Mouse (Mus musculus) midbrain, embryonic 10.5 days (tissue): ENCODE measurements around the gene Tgm2. TPM values are rescaled to one million over a fixed set of nuclear protein-coding genes. Genes with fewer than 3 reads are reported as not detected.

Source experiments
- DNase-seq: peaks from one replicate; pipeline ENCODE4 v3.0.0-alpha.2; 2017; ENCODE audit warnings: low spot score
- H3K27ac ChIP-seq: fragments of 300-500 bp; sonication (generic); replicated peaks from 2 replicates; pipeline ENCODE4 v1.5.1; 2016; ENCODE audit warnings: mild to moderate bottlenecking
- H3K27me3 ChIP-seq: fragments of 300-500 bp; sonication (generic); 2 replicates; pipeline ENCODE4 v1.6.1; 2016; ENCODE audit warnings: low read depth, mild to moderate bottlenecking; ENCODE audit not compliant: poor library complexity, severe bottlenecking
- H3K36me3 ChIP-seq: fragments of 300-500 bp; sonication (generic); 2 replicates; pipeline ENCODE4 v1.6.1; 2016; ENCODE audit warnings: mild to moderate bottlenecking, moderate library complexity
- H3K4me1 ChIP-seq: fragments of 300-500 bp; sonication (generic); 2 replicates; pipeline ENCODE4 v1.6.1; 2016
- H3K4me3 ChIP-seq: fragments of 300-500 bp; sonication (generic); 2 replicates; pipeline ENCODE4 v1.5.1; 2016; ENCODE audit warnings: mild to moderate bottlenecking, moderate library complexity
- H3K9me3 ChIP-seq: fragments of 300-500 bp; sonication (generic); replicated peaks from 2 replicates; pipeline ENCODE4 v1.6.1; 2016; ENCODE audit warnings: mild to moderate bottlenecking
- WGBS: fragments of 180-500 bp; shearing (Covaris S2); methylation state at CpG from one replicate; pipeline ENCODE4 v1.1.7; 2016; 5-methylcytosine and 5-hydroxymethylcytosine counted together
- polyA plus RNA-seq: library from polyadenylated mRNA; unstranded; fragments of >200 nt; fragmentation: Nextera tagmentation; extraction: Ambion mirVana; gene quantifications from 2 replicates; pipeline ENCODE4 v1.2.1, GENCODE M21; 2016

Gene Tgm2
- polyA plus RNA-seq = 9.0 and 10.0 TPM in 2 replicates

GRCm38 (mm10) chr2:158146223-158146622 lies at the start of gene Tgm2:
Gene Tgm2, minus strand, starts transcription at chr2:158146436.
- DNase-seq = peak; percentile 82
- Histone ChIP-seq H3K36me3 (no peaks in the 10 kb centered on the region), H3K4me3 (peak within 1 kb of the TSS; percentile 52), H3K27ac (peak within 1 kb of the TSS; percentile 74), H3K9me3 (peaks cover 4% of the 10 kb centered on the region; the same call in 1 of the 2 replicates), H3K4me1 (peaks cover 32% of the 10 kb centered on the region), H3K27me3 (peaks cover 32% of the 10 kb centered on the region)
- WGBS = 1% methylated on average over 33 of the region's 33 CpGs

- Histone ChIP-seq H3K27me3 (peaks cover 6% of the 10 kb centered on the region; the same call in 1 of the 2 replicates), H3K36me3 (no peaks in the 10 kb centered on the region), H3K9me3 (no peaks in the 10 kb centered on the region), H3K27ac (peak overlapping the region; percentile 10), H3K4me1 (peaks cover 32% of the 10 kb centered on the region), H3K4me3 (no peak overlapping the region)
- 18% methylated on average over 10 of the region's 10 CpGs for WGBS
- DNase-seq = peak; percentile 57
Observed at GRCm38 (mm10) chr2:158194945-158195640, 48.9 kb upstream of the Tgm2 start.

DNA sequence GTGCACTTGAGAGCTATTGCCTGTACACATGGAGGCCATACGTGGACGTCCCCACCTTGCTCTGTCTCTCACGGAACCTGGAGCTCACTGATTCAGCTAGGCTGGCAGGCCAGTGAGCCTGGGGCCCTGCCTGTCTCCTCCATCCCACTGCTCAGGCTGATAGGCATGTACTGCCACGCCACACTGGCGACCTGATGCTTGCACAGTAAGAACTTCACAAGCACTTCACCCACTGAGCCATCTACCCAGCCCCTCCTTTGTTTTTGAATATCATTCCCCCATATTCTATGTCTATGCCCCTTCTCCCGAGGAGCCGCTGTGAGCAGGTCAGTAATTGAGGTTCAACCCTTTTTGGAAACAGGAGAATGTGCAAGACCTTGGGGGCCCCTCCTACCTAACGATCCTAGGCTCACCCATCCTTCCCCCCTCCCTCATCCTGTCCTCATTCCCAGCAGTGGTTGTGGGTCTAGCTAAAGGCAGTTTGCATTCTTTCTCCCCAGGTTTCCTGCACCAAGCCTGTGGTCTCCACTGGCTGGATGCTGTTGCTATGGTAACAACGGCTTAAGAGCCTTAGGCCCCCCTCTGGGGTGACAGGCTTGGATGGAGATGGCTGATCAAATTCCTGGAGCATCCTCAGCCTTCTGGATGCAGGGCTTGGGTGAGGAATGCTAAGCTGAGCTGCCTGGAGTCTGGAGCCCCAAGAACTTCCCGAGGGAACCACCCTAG lies 47.5 kb upstream of the Tgm2 start:
- H3K9me3 ChIP-seq = no peaks in the 10 kb centered on the region
- 0 out of 2 replicates have a peak overlapping the region, but pooled peaks have one; percentile 1 for H3K4me3 ChIP-seq
- peaks cover 28% of the 10 kb centered on the region for H3K4me1 ChIP-seq
- H3K27me3 ChIP-seq = peaks cover 6% of the 10 kb centered on the region; the same call in 1 of the 2 replicates
- no peaks in the 10 kb centered on the region for H3K36me3 ChIP-seq
- DNase-seq = peak; percentile 61
- 22% methylated on average over 10 of the region's 10 CpGs for WGBS
- H3K27ac ChIP-seq = peak overlapping the region; percentile 67

- 84% methylated on average over 7 of the region's 7 CpGs for WGBS
- peaks cover 28% of the 10 kb centered on the region for H3K4me1 ChIP-seq
- H3K27ac ChIP-seq = no peak overlapping the region
- no peak overlapping the region for H3K4me3 ChIP-seq
- H3K9me3 ChIP-seq = no peaks in the 10 kb centered on the region
- H3K27me3 ChIP-seq = peaks cover 2% of the 10 kb centered on the region; the same call in 1 of the 2 replicates
- DNase-seq = no peak
- H3K36me3 ChIP-seq = no peaks in the 10 kb centered on the region
Observed at GRCm38 (mm10) chr2:158191098-158191497, 44.9 kb upstream of the Tgm2 start.

GRCm38 (mm10) chr2:158189451-158189850 lies 43.2 kb upstream of the Tgm2 start:
- 77% methylated on average over 11 of the region's 11 CpGs for WGBS
- no peak overlapping the region for H3K4me3 ChIP-seq
- no peak overlapping the region for H3K27ac ChIP-seq
- H3K27me3 ChIP-seq = no peaks in the 10 kb centered on the region; the same call in 1 of the 2 replicates
- no peaks in the 10 kb centered on the region for H3K9me3 ChIP-seq
- H3K4me1 ChIP-seq = peaks cover 17% of the 10 kb centered on the region
- no peaks in the 10 kb centered on the region for H3K36me3 ChIP-seq
- no peak for DNase-seq

- Histone ChIP-seq H3K27ac (no peak overlapping the region), H3K4me1 (no peaks in the 10 kb centered on the region), H3K36me3 (no peaks in the 10 kb centered on the region), H3K4me3 (no peak overlapping the region), H3K27me3 (no peaks in the 10 kb centered on the region), H3K9me3 (no peaks in the 10 kb centered on the region)
- WGBS = 88% methylated on average over 11 of the region's 11 CpGs
- no peak for DNase-seq
Observed at GRCm38 (mm10) chr2:158186206-158186871, 40.1 kb upstream of the Tgm2 start.

DNA sequence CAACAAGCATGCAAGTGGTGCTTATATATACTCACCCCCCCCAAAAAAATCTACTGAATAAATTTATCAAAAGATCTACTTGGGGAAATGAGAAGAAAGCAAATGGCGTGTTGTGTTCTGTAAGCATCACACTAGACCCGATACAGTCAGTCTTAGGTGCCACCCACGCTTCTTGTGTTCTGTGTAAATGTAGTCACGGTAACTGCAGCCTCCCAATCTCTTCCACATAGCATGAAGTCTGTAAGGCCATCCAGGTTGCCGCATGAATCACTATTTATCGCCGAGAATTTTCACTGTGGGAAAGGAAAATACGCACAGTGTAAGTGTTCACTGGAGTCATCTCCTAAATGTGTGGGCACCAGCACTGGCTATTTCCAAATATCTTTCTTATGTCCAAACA lies 37.0 kb upstream of the Tgm2 start:
- Histone ChIP-seq H3K27me3 (peaks cover 7% of the 10 kb centered on the region; the same call in 1 of the 2 replicates), H3K27ac (no peak overlapping the region), H3K4me3 (no peak overlapping the region), H3K4me1 (peaks cover 17% of the 10 kb centered on the region), H3K9me3 (no peaks in the 10 kb centered on the region), H3K36me3 (no peaks in the 10 kb centered on the region)
- DNase-seq = no peak
- 92% methylated on average over 8 of the region's 8 CpGs for WGBS

GRCm38 (mm10) chr2:158181932-158182331 lies 35.7 kb upstream of the Tgm2 start:
- no peaks in the 10 kb centered on the region for H3K36me3 ChIP-seq
- no peaks in the 10 kb centered on the region for H3K9me3 ChIP-seq
- peaks cover 27% of the 10 kb centered on the region for H3K4me1 ChIP-seq
- WGBS = 68% methylated on average over 6 of the region's 6 CpGs
- no peak overlapping the region for H3K4me3 ChIP-seq
- no peak overlapping the region for H3K27ac ChIP-seq
- DNase-seq = no peak
- H3K27me3 ChIP-seq = peaks cover 7% of the 10 kb centered on the region; the same call in 1 of the 2 replicates

GRCm38 (mm10) chr2:158180797-158181196 lies 34.6 kb upstream of the Tgm2 start:
- 44% methylated on average over 9 of the region's 9 CpGs for WGBS

GRCm38 (mm10) chr2:158179370-158180111 lies 33.3 kb upstream of the Tgm2 start:
- WGBS = 24% methylated on average over 18 of the region's 18 CpGs
- no peak for DNase-seq
- peaks cover 7% of the 10 kb centered on the region; the same call in 1 of the 2 replicates for H3K27me3 ChIP-seq

More at GRCm38 (mm10) chr2:158180797-158181196, 34.6 kb upstream of the Tgm2 start:
- no peaks in the 10 kb centered on the region for H3K36me3 ChIP-seq
- no peak overlapping the region for H3K27ac ChIP-seq
- H3K4me1 ChIP-seq = peaks cover 27% of the 10 kb centered on the region
- H3K4me3 ChIP-seq = no peak overlapping the region
- DNase-seq = peak; percentile 62
- H3K9me3 ChIP-seq = no peaks in the 10 kb centered on the region
- peaks cover 7% of the 10 kb centered on the region; the same call in 1 of the 2 replicates for H3K27me3 ChIP-seq

GRCm38 (mm10) chr2:158178696-158179369 lies 32.6 kb upstream of the Tgm2 start:
- H3K9me3 ChIP-seq = no peaks in the 10 kb centered on the region
- H3K4me1 ChIP-seq = peaks cover 27% of the 10 kb centered on the region
- no peaks in the 10 kb centered on the region for H3K36me3 ChIP-seq
- peaks cover 7% of the 10 kb centered on the region; the same call in 1 of the 2 replicates for H3K27me3 ChIP-seq
- peak overlapping the region; percentile 38; the same call in 1 of the 2 replicates for H3K27ac ChIP-seq
- H3K4me3 ChIP-seq = peak overlapping the region; percentile 51
- 10% methylated on average over 19 of the region's 19 CpGs for whole genome bisulfite sequencing
- DNase-seq = peak; percentile 83

More at GRCm38 (mm10) chr2:158179370-158180111, 33.3 kb upstream of the Tgm2 start:
- Histone ChIP-seq H3K27ac (peak overlapping the region; percentile 38; the same call in 1 of the 2 replicates), H3K9me3 (no peaks in the 10 kb centered on the region), H3K36me3 (no peaks in the 10 kb centered on the region), H3K4me1 (peaks cover 27% of the 10 kb centered on the region), H3K4me3 (peak overlapping the region; percentile 51)
